Mouse (Mus musculus): ENCODE measurements around the gene Vmn1r69.

GRCm38 (mm10) chr7:10613559-10613958, at the start of gene Vmn1r69:
- TF ChIP-seq POLR2A (IDR thresholded peaks at IDR 0.05; ENCODE audit: borderline replicate concordance, extremely low read depth, low read depth, low read length) = no peak
- no peak for TF ChIP-seq CTCF (IDR thresholded peaks at IDR 0.05; ENCODE audit: insufficient read depth, low read length)
